Mouse (Mus musculus) splenic B cell, adult 2 months (primary cell): ENCODE data around the gene Foxo3.

Source experiments
- DNase-seq: peaks from one replicate; pipeline ENCODE4 v3.0.0-alpha.2; 2011; ENCODE audit warnings: low read depth, low spot score
- H3K27me3 ChIP-seq: 2 replicates; pipeline ENCODE4 v1.6.1; 2012; ENCODE audit warnings: mild to moderate bottlenecking, low read length, moderate library complexity, mixed read lengths; ENCODE audit not compliant: control insufficient read depth, poor library complexity, insufficient read depth, severe bottlenecking
- H3K36me3 ChIP-seq: 2 replicates; pipeline ENCODE4 v1.6.1; 2012; ENCODE audit warnings: mild to moderate bottlenecking, low read length, moderate library complexity, mixed read lengths; ENCODE audit not compliant: control insufficient read depth, poor library complexity, insufficient read depth, severe bottlenecking

Foxo3 gene

DNA sequence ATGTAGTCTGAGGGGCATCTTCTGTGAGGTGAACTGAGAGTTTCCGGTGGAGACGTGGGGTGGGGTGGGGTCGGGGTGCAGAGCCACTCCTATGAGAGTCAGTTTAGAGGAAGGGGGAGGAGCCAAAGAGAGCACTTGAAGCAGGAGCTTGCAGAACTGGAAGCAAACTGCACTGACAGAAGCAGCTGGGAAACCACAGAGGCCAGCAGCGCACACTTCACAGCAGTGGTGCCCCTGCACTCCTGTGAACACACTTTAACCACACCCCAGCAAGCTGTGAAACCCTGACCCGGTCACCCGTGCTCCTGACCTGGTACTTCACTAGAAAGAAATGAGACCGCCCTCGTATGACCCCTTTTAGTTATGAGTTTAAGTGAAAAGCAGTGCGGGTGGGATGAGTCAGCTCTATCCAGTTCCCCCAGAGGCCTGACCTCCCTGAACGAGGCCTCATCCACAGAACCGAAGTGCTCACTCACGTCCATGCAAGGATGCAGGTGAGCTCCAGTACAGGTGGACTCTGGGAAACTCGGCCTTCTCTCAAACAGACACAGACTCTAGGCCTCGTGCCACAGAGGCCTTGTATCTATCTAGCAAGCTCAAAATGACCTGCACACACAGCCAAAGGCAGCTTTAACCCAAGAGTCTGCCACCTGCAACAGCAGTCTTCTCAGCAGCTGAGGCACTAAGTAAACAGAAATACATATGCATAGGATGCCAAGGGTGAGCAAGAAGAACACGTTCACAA is 7.1 kb downstream of the Foxo3 start:
- Histone ChIP-seq H3K36me3 (no peaks in the 10 kb centered on the region), H3K27me3 (no peaks in the 10 kb centered on the region)
- DNase-seq, result peak; percentile 83

GRCm38 (mm10) chr10:42267811-42268545 is 8.6 kb downstream of the Foxo3 start:
- no peaks in the 10 kb centered on the region for H3K36me3 ChIP-seq
- no peaks in the 10 kb centered on the region for H3K27me3 ChIP-seq
- no peak for DNase-seq

DNA sequence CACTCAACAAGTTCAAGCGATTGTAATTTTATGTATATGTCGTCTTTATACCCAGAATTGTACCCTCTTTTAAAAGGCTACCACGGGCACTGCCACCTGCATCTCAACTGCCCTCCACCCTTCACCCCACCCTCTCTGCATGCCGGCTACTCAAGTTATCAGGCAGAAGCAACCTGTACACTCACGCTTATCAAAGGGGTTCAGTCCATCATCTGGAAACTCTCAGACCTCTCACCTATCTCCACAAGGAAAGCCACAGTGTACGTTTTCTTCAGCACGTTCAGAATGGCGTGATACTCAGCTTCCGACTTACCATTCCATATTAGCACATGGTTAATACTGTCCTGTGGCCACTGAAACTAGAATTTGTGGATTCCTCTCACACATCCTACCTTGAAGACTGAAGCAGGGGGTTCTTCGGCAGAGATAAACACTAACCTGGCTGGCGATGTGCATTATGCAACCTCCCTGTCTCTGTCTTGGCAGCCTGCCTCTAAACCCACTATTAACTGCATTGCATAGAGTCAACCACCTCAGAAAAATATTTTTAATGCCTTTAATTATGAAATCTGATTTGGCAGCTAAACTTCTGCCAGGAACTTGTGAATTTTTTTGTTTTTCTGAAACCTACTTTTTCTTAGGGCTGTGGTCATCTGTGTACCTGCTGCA is 11.4 kb downstream of the Foxo3 start:
- no peak for DNase-seq
- Histone ChIP-seq H3K27me3 (no peaks in the 10 kb centered on the region), H3K36me3 (no peaks in the 10 kb centered on the region)

DNA sequence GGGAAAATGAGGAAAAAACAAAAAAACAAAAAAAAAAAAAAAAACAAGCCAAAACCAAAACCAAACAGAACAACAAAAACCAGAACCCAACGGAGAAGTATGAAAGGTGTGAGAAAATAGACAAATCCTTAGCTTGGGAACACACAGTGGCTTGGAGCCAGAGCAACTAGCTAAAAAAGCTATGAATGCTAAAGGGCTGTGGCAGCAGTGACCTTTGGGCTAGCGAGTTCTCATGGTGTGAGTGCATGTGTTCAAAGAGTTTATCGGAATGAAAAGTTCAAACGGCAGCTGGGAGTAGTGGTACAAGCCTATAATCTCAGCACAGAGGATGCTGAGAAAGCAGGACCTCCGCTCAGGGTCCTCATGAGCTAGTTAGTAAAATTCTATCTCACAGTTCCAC is 12.4 kb downstream of the Foxo3 start:
- DNase-seq, result no peak

DNA sequence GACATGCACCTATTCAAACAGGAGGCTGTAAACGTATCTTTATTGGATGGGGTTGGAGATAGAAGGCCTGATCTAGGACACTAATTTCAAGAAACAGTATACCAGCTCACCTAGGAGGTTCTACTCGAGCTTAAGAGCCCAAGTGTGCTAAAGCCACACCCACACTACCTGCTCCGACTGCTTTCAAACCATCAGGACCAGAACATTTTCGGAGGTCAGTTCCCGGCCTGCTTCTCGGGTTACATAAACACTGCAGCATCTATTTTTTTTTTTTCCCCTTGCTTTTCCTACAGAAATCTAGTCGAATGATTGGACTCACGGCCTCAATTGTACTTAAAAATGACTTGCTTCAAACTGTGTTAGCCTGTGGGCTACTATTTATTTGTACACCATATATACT is 12.9 kb downstream of the Foxo3 start:
- H3K27me3 ChIP-seq, result no peaks in the 10 kb centered on the region
- no peaks in the 10 kb centered on the region; the same call in 1 of the 2 replicates for H3K36me3 ChIP-seq
- no peak for DNase-seq

More for the DNA sequence above, 12.4 kb downstream of the Foxo3 start:
- Histone ChIP-seq H3K36me3 (no peaks in the 10 kb centered on the region), H3K27me3 (no peaks in the 10 kb centered on the region)

DNA sequence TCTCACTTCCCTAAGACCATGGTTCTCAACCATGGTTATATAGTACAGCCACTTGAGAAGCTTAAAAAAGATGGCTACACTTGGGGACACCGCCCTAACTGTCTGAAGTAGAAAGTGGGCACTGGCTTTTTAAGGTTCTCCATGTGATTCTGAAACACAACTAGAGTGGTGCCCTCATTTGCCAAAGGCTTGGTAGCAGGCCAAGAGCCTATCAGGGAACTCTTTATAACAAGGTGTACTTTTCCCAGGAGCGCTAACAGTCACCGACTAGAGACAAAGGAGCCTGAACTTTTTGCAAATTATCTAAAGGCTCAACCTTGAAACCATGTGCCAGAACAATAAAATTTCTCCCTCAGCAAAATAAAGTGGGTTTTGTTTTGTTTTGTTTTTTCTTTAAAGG is 14.5 kb downstream of the Foxo3 start:
- DNase-seq, result no peak
- peaks cover 3% of the 10 kb centered on the region for H3K36me3 ChIP-seq
- H3K27me3 ChIP-seq, result no peaks in the 10 kb centered on the region

DNA sequence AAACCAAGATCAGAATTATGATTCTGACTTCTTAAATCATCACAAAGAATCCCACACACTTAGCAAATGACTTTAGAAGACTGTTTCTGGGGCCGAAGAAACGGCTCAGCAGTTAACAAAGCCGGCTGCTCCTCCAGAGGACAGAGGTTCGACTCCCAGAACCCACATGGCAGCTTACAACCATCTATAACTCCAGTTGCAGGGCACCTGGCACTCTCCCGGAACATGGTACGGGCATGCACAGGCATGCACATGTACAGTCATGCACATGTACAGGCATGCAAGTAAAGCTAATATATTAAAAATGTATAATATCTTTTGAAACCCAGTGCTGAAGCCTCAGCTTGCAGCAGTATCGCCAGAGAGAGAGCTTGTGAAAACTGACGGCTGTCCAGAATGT is 15.5 kb downstream of the Foxo3 start:
- no peak for DNase-seq
- H3K36me3 ChIP-seq, result peaks cover 3% of the 10 kb centered on the region
- H3K27me3 ChIP-seq, result no peaks in the 10 kb centered on the region

- peaks cover 3% of the 10 kb centered on the region for H3K36me3 ChIP-seq
- DNase-seq, result no peak
- H3K27me3 ChIP-seq, result no peaks in the 10 kb centered on the region
These were observed 16.0 kb downstream of the Foxo3 start for GRCm38 (mm10) chr10:42260523-42260922.

GRCm38 (mm10) chr10:42259602-42260001 is 17.0 kb downstream of the Foxo3 start:
- DNase-seq, result no peak
- H3K36me3 ChIP-seq, result peaks cover 3% of the 10 kb centered on the region
- no peaks in the 10 kb centered on the region for H3K27me3 ChIP-seq

- DNase-seq, result no peak
- no peaks in the 10 kb centered on the region for H3K27me3 ChIP-seq
- H3K36me3 ChIP-seq, result peaks cover 3% of the 10 kb centered on the region
These were observed 18.6 kb downstream of the Foxo3 start for GRCm38 (mm10) chr10:42257985-42258384.

GRCm38 (mm10) chr10:42254788-42255187 is 21.8 kb downstream of the Foxo3 start:
- Histone ChIP-seq H3K27me3 (no peaks in the 10 kb centered on the region), H3K36me3 (peaks cover 3% of the 10 kb centered on the region)
- DNase-seq, result no peak

DNA sequence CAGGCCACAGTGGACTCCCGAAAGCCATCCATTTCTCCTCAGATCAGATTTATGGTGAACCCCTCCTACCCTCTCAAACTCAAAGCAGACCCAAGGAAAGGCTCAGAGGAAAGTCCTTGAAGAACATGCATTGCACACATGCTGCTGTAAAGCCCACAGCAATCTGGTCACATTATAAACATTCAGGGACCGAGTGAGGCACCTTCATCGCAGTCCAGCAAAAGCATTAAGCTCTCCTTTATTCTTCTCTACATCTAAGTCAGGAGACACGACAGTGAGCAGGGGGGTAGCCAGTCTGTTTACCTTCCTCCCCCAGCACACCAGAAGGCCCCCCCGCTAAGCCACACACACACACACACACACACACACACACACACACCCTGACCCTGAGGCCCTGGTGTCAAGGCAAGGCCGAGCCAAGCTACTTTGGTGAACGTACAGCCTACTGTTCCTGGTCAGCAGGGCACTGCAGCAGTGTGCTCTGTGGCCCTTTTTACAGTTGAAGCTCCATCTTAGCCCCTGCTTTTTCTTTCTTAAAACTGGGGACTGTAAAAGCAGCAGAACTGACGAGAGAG is 24.7 kb downstream of the Foxo3 start:
- Histone ChIP-seq H3K36me3 (no peaks in the 10 kb centered on the region), H3K27me3 (no peaks in the 10 kb centered on the region)
- DNase-seq, result no peak

DNA sequence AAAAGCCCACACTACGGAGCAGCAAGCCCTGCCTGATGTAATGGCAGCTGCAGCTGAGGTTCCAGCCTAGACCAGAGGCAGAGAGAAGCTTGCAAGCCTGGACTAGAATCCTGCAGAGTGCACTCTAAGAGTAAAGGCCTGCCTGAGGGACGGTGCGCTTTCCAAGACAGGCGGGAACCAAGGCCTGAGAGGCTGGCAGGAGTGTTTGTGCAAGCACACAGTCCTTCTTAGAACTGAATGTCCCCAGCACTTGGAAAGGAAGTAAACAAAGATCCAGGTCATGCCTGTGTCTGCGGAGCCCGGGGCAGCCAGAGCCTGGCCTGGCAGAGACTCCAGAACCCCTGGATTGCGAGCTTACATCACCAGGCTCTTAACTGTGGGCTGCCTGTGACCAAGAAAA is 25.4 kb downstream of the Foxo3 start:
- H3K36me3 ChIP-seq, result no peaks in the 10 kb centered on the region
- no peak for DNase-seq
- H3K27me3 ChIP-seq, result no peaks in the 10 kb centered on the region

DNA sequence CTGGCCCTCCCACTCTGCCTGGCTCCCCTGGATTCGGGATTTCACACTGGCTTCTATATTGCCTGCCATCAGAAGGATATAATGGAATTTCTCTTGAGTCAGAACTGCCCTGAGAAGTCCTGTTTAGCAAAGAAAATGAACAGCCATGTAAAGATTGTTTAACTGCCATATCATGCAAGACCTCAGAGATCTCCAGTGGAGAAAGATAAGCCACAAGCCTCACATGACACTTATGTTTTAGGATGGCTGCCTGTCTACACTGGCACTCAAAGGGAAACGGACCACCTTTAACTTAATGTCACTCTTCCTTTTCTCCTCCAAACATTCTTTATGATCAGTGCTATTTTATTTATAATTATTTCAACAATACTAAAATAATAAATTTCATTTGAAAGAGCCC is 26.6 kb downstream of the Foxo3 start:
- no peak for DNase-seq
- no peaks in the 10 kb centered on the region for H3K36me3 ChIP-seq
- H3K27me3 ChIP-seq, result no peaks in the 10 kb centered on the region

- H3K27me3 ChIP-seq, result no peaks in the 10 kb centered on the region
- no peaks in the 10 kb centered on the region for H3K36me3 ChIP-seq
- DNase-seq, result no peak
These were observed 27.9 kb downstream of the Foxo3 start for GRCm38 (mm10) chr10:42248644-42249043.
